Mouse (Mus musculus): ENCODE results near the gene Ppara.

- TF ChIP-seq CTCF (IDR thresholded peaks at IDR 0.05): peak; percentile 39
- TF ChIP-seq EP300 (IDR thresholded peaks at IDR 0.05; ENCODE audit: insufficient read depth, low read depth, low read length): peak; percentile 55; the same call in 1 of the 2 replicates
- no peak for TF ChIP-seq POLR2A (IDR thresholded peaks at IDR 0.05; ENCODE audit: insufficient read depth, low read depth, low read length)
Measured at GRCm38 (mm10) chr15:85808434-85808833, 73.7 kb downstream of the Ppara start.
